Mouse (Mus musculus): ENCODE data around the gene Lepr. TPM values are rescaled to one million over a fixed set of nuclear protein-coding genes. Genes with fewer than 3 reads are reported as not detected.

Lepr gene
- polyA plus RNA-seq, 1 experiment from 2014 or later: 4.9 TPM

GRCm38 (mm10) chr4:101710361-101710760, 6.8 kb upstream of the Lepr start:
- 69% methylated on average over 4 of the region's 4 CpGs for WGBS
- Histone ChIP-seq H3K9ac (replicated peaks; ENCODE audit: low read depth, low read length) (no peak overlapping the region), H3K36me3 (ENCODE audit: control insufficient read depth, insufficient read depth) (no peaks in the 10 kb centered on the region), H3K4me2 (ENCODE audit: low read length) (no peak overlapping the region), H3K4me1 (replicated peaks; ENCODE audit: control insufficient read depth, insufficient read depth, low read length) (no peaks in the 10 kb centered on the region), H3K4me3 (replicated peaks; ENCODE audit: low read length) (no peak overlapping the region), H3K27me3 (replicated peaks; ENCODE audit: control insufficient read depth, insufficient read depth, low read length) (no peaks in the 10 kb centered on the region), H3K27ac (ENCODE audit: low read length) (no peak overlapping the region), H3K9me3 (ENCODE audit: control insufficient read depth, low read length) (no peaks in the 10 kb centered on the region)
- ATAC-seq: no peak

GRCm38 (mm10) chr4:101711100-101711499, 6.1 kb upstream of the Lepr start:
- H3K9me3 ChIP-seq (ENCODE audit: control insufficient read depth, low read length): no peaks in the 10 kb centered on the region
- no peaks in the 10 kb centered on the region for H3K4me1 ChIP-seq (replicated peaks; ENCODE audit: control insufficient read depth, insufficient read depth, low read length)
- H3K27ac ChIP-seq (ENCODE audit: low read length): no peak overlapping the region
- H3K9ac ChIP-seq (replicated peaks; ENCODE audit: low read depth, low read length): no peak overlapping the region
- H3K4me2 ChIP-seq (ENCODE audit: low read length): no peak overlapping the region
- no peak overlapping the region for H3K4me3 ChIP-seq (replicated peaks; ENCODE audit: low read length)
- no peaks in the 10 kb centered on the region for H3K27me3 ChIP-seq (replicated peaks; ENCODE audit: control insufficient read depth, insufficient read depth, low read length)
- ATAC-seq: no peak
- no peaks in the 10 kb centered on the region for H3K36me3 ChIP-seq (ENCODE audit: control insufficient read depth, insufficient read depth)
- 88% methylated on average over 4 of the region's 4 CpGs for WGBS

- H3K9ac ChIP-seq (replicated peaks; ENCODE audit: low read depth, low read length): no peak overlapping the region
- H3K27ac ChIP-seq (ENCODE audit: low read length): no peak overlapping the region
- no peak overlapping the region for H3K4me3 ChIP-seq (replicated peaks; ENCODE audit: low read length)
- peaks cover 7% of the 10 kb centered on the region for H3K4me1 ChIP-seq (replicated peaks; ENCODE audit: control insufficient read depth, insufficient read depth, low read length)
- H3K9me3 ChIP-seq (ENCODE audit: control insufficient read depth, low read length): no peaks in the 10 kb centered on the region
- H3K27me3 ChIP-seq (replicated peaks; ENCODE audit: control insufficient read depth, insufficient read depth, low read length): peaks cover 8% of the 10 kb centered on the region
- no peaks in the 10 kb centered on the region for H3K36me3 ChIP-seq (ENCODE audit: control insufficient read depth, insufficient read depth)
- ATAC-seq: no peak
- 17% methylated on average over 1 of the region's 1 CpGs for WGBS
- H3K4me2 ChIP-seq (ENCODE audit: low read length): no peak overlapping the region
Measured at GRCm38 (mm10) chr4:101712563-101712962, 4.6 kb upstream of the Lepr start.

GRCm38 (mm10) chr4:101715302-101715701, 1.9 kb upstream of the Lepr start:
- Histone ChIP-seq H3K4me3 (replicated peaks; ENCODE audit: low read length) (no peak overlapping the region), H3K36me3 (ENCODE audit: control insufficient read depth, insufficient read depth) (no peaks in the 10 kb centered on the region), H3K27me3 (replicated peaks; ENCODE audit: control insufficient read depth, insufficient read depth, low read length) (peaks cover 9% of the 10 kb centered on the region), H3K9me3 (ENCODE audit: control insufficient read depth, low read length) (no peaks in the 10 kb centered on the region), H3K4me1 (replicated peaks; ENCODE audit: control insufficient read depth, insufficient read depth, low read length) (peaks cover 9% of the 10 kb centered on the region), H3K27ac (ENCODE audit: low read length) (no peak overlapping the region), H3K4me2 (ENCODE audit: low read length) (no peak overlapping the region), H3K9ac (replicated peaks; ENCODE audit: low read depth, low read length) (no peak overlapping the region)
- ATAC-seq: no peak
- 87% methylated on average over 8 of the region's 8 CpGs for WGBS

GRCm38 (mm10) chr4:101715805-101716204, 1.4 kb upstream of the Lepr start:
- Histone ChIP-seq H3K4me3 (replicated peaks; ENCODE audit: low read length) (no peak overlapping the region), H3K36me3 (ENCODE audit: control insufficient read depth, insufficient read depth) (no peaks in the 10 kb centered on the region)
- WGBS: 68% methylated on average over 6 of the region's 6 CpGs

GRCm38 (mm10) chr4:101718991-101719580, 1.9 kb downstream of the Lepr start:
- ATAC-seq: peak; percentile 87
- Histone ChIP-seq H3K27me3 (replicated peaks; ENCODE audit: control insufficient read depth, insufficient read depth, low read length) (peaks cover 9% of the 10 kb centered on the region), H3K9ac (replicated peaks; ENCODE audit: low read depth, low read length) (no peak overlapping the region), H3K4me3 (replicated peaks; ENCODE audit: low read length) (no peak overlapping the region), H3K9me3 (ENCODE audit: control insufficient read depth, low read length) (no peaks in the 10 kb centered on the region), H3K4me2 (ENCODE audit: low read length) (no peak overlapping the region), H3K4me1 (replicated peaks; ENCODE audit: control insufficient read depth, insufficient read depth, low read length) (peaks cover 9% of the 10 kb centered on the region), H3K36me3 (ENCODE audit: control insufficient read depth, insufficient read depth) (no peaks in the 10 kb centered on the region), H3K27ac (ENCODE audit: low read length) (no peak overlapping the region)
- 3% methylated on average over 5 of the region's 5 CpGs for WGBS

More at GRCm38 (mm10) chr4:101715805-101716204, 1.4 kb upstream of the Lepr start:
- ATAC-seq: no peak
- H3K9me3 ChIP-seq (ENCODE audit: control insufficient read depth, low read length): no peaks in the 10 kb centered on the region
- no peak overlapping the region for H3K27ac ChIP-seq (ENCODE audit: low read length)
- H3K4me2 ChIP-seq (ENCODE audit: low read length): no peak overlapping the region
- H3K4me1 ChIP-seq (replicated peaks; ENCODE audit: control insufficient read depth, insufficient read depth, low read length): peaks cover 9% of the 10 kb centered on the region
- peaks cover 9% of the 10 kb centered on the region for H3K27me3 ChIP-seq (replicated peaks; ENCODE audit: control insufficient read depth, insufficient read depth, low read length)
- no peak overlapping the region for H3K9ac ChIP-seq (replicated peaks; ENCODE audit: low read depth, low read length)

GRCm38 (mm10) chr4:101721705-101722104, 4.5 kb downstream of the Lepr start:
- Histone ChIP-seq H3K27ac (ENCODE audit: low read length) (no peak overlapping the region), H3K27me3 (replicated peaks; ENCODE audit: control insufficient read depth, insufficient read depth, low read length) (peaks cover 6% of the 10 kb centered on the region; the same call in 1 of the 2 replicates), H3K36me3 (ENCODE audit: control insufficient read depth, insufficient read depth) (no peaks in the 10 kb centered on the region), H3K4me1 (replicated peaks; ENCODE audit: control insufficient read depth, insufficient read depth, low read length) (peaks cover 9% of the 10 kb centered on the region), H3K4me2 (ENCODE audit: low read length) (no peak overlapping the region), H3K4me3 (replicated peaks; ENCODE audit: low read length) (no peak overlapping the region), H3K9me3 (ENCODE audit: control insufficient read depth, low read length) (no peaks in the 10 kb centered on the region), H3K9ac (replicated peaks; ENCODE audit: low read depth, low read length) (no peak overlapping the region)
- no peak for ATAC-seq
- WGBS: 84% methylated on average over 4 of the region's 4 CpGs

- H3K9ac ChIP-seq (replicated peaks; ENCODE audit: low read depth, low read length): no peak overlapping the region
- no peaks in the 10 kb centered on the region for H3K27me3 ChIP-seq (replicated peaks; ENCODE audit: control insufficient read depth, insufficient read depth, low read length)
- no peaks in the 10 kb centered on the region for H3K4me1 ChIP-seq (replicated peaks; ENCODE audit: control insufficient read depth, insufficient read depth, low read length)
- no peaks in the 10 kb centered on the region for H3K9me3 ChIP-seq (ENCODE audit: control insufficient read depth, low read length)
- ATAC-seq: no peak
- no peak overlapping the region for H3K4me3 ChIP-seq (replicated peaks; ENCODE audit: low read length)
- no peaks in the 10 kb centered on the region for H3K36me3 ChIP-seq (ENCODE audit: control insufficient read depth, insufficient read depth)
- H3K27ac ChIP-seq (ENCODE audit: low read length): no peak overlapping the region
- WGBS: 87% methylated on average over 2 of the region's 2 CpGs
- no peak overlapping the region for H3K4me2 ChIP-seq (ENCODE audit: low read length)
Measured at GRCm38 (mm10) chr4:101741973-101742372, 24.8 kb downstream of the Lepr start.

- H3K27ac ChIP-seq (ENCODE audit: low read length): no peak overlapping the region
- no peaks in the 10 kb centered on the region for H3K27me3 ChIP-seq (replicated peaks; ENCODE audit: control insufficient read depth, insufficient read depth, low read length)
- no peaks in the 10 kb centered on the region for H3K4me1 ChIP-seq (replicated peaks; ENCODE audit: control insufficient read depth, insufficient read depth, low read length)
- H3K4me3 ChIP-seq (replicated peaks; ENCODE audit: low read length): no peak overlapping the region
- WGBS: 97% methylated on average over 4 of the region's 4 CpGs
- H3K4me2 ChIP-seq (ENCODE audit: low read length): no peak overlapping the region
- no peak overlapping the region for H3K9ac ChIP-seq (replicated peaks; ENCODE audit: low read depth, low read length)
- no peaks in the 10 kb centered on the region for H3K36me3 ChIP-seq (ENCODE audit: control insufficient read depth, insufficient read depth)
- no peaks in the 10 kb centered on the region for H3K9me3 ChIP-seq (ENCODE audit: control insufficient read depth, low read length)
- no peak for ATAC-seq
Measured at GRCm38 (mm10) chr4:101745534-101745933, 28.3 kb downstream of the Lepr start.

- H3K27ac ChIP-seq (ENCODE audit: low read length): no peak overlapping the region
- no peaks in the 10 kb centered on the region for H3K9me3 ChIP-seq (ENCODE audit: control insufficient read depth, low read length)
- no peak overlapping the region for H3K4me3 ChIP-seq (replicated peaks; ENCODE audit: low read length)
- H3K9ac ChIP-seq (replicated peaks; ENCODE audit: low read depth, low read length): no peak overlapping the region
- no peak for ATAC-seq
- 93% methylated on average over 5 of the region's 5 CpGs for WGBS
- no peaks in the 10 kb centered on the region for H3K36me3 ChIP-seq (ENCODE audit: control insufficient read depth, insufficient read depth)
- no peak overlapping the region for H3K4me2 ChIP-seq (ENCODE audit: low read length)
- no peaks in the 10 kb centered on the region for H3K27me3 ChIP-seq (replicated peaks; ENCODE audit: control insufficient read depth, insufficient read depth, low read length)
- H3K4me1 ChIP-seq (replicated peaks; ENCODE audit: control insufficient read depth, insufficient read depth, low read length): no peaks in the 10 kb centered on the region
Measured at GRCm38 (mm10) chr4:101760490-101760889, 43.3 kb downstream of the Lepr start.
